Mouse (Mus musculus): ENCODE data around the gene Smg7. TPM values are rescaled to one million over a fixed set of nuclear protein-coding genes. Genes with fewer than 3 reads are reported as not detected.
A peak's percentile ranks its signal among the peaks of the same experiment; 100 is the strongest.

Gene Smg7
- polyA plus RNA-seq (2014; fragmentation: Nextera tagmentation; extraction: Ambion mirVana) = 28.5 and 29.5 TPM in 2 replicates

DNA sequence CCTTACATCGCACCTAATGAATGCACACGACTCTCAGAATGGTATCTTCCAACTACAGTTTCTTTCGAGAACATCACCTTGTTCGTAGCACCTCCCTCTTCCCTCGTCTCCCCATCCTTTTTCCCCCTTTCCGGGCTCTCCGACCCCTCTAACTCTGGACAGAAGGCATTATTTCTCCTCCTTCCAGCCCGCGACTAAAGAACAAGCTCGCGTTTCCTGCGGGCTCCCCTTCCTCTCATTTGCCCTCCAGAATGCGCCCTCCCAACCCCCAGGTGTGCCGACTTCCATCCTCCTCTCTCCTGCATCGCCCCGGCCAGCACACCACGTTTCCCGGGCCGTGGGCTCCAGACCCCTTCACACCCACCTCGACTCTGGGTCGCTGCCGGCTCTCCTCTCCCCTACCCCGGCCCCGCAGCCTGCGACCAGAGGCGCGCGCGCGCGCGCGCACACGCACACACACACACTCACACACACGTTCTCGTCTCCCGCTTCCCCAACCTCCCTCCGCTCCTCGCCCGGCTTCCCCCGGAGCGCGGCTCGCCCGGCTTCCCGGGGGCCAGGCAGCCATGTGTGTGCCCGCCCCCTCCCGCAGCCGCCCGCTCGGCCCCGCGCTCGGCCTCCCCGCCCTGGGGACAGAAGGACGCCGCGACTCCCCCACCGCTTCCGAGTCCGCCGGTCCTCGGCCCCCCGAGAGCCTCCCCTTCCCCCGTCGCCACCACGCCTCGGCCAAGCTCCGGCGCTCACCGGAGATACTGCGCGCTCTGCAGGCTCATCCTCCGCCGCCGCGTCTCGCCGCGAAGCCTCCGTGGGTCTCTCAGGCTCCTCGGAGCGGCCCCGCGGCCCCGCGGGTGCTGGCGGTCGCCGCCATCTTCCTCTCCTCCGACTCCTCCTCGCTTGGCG, at the start of gene Smg7:
Gene Smg7 (minus strand): TSS at position 882 of the 900 bp plus-strand sequence.
- peak; percentile 30 for ATAC-seq (replicated peaks; ENCODE audit: low FRiP score)

DNA sequence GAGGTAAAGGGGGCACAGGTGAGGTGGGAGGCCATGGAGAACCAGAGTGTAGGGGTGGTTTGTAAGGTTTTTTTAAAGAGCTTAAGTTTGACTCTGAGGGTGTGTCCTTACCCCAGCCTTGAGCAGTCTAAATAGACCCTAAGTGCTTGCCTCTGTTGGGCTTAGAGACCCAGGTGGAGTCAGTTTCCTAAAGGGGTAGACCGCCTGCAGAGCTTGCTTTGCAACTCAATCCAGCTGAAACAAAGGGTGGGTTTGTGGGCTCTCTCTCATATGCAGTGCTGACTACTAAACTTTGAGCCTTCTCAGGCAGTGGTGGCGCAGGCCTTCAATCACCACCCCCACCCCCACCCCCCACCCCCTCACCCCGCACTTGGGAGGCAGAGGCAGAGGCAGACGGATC, 40.5 kb upstream of the Smg7 start:
- Histone ChIP-seq H3K9ac (ENCODE audit: low read depth, low read length) (no peak overlapping the region), H3K4me1 (replicated peaks; ENCODE audit: control insufficient read depth, insufficient read depth, low read length) (no peaks in the 10 kb centered on the region), H3K36me3 (ENCODE audit: control insufficient read depth, insufficient read depth, low read length) (no peaks in the 10 kb centered on the region), H3K4me2 (no peak overlapping the region), H3K27me3 (replicated peaks; ENCODE audit: control insufficient read depth, insufficient read depth, low read length) (no peaks in the 10 kb centered on the region), H3K27ac (ENCODE audit: low read depth, low read length) (no peak overlapping the region), H3K4me3 (ENCODE audit: low read depth, low read length) (no peak overlapping the region), H3K9me3 (ENCODE audit: control insufficient read depth, low read length) (no peaks in the 10 kb centered on the region)
- ATAC-seq (replicated peaks; ENCODE audit: low FRiP score) = no peak
- no peak for DNase-seq (ENCODE audit: low spot score)
- 55% methylated on average over 4 of the region's 4 CpGs for WGBS

More for the DNA sequence above, at the start of gene Smg7:
- Histone ChIP-seq H3K9ac (ENCODE audit: low read depth, low read length) (peak within 1 kb of the TSS; percentile 96), H3K36me3 (ENCODE audit: control insufficient read depth, insufficient read depth, low read length) (peaks cover 5% of the 10 kb centered on the region; the same call in 1 of the 2 replicates), H3K9me3 (ENCODE audit: control insufficient read depth, low read length) (no peaks in the 10 kb centered on the region), H3K4me3 (ENCODE audit: low read depth, low read length) (peak within 1 kb of the TSS; percentile 96), H3K27me3 (replicated peaks; ENCODE audit: control insufficient read depth, insufficient read depth, low read length) (no peaks in the 10 kb centered on the region), H3K4me1 (replicated peaks; ENCODE audit: control insufficient read depth, insufficient read depth, low read length) (peaks cover 13% of the 10 kb centered on the region), H3K4me2 (peak within 1 kb of the TSS; percentile 99), H3K27ac (ENCODE audit: low read depth, low read length) (peak within 1 kb of the TSS; percentile 97)
- DNase-seq (ENCODE audit: low spot score) = peak; percentile 84
- under 1% methylated on average over 82 of the region's 93 CpGs for WGBS

DNA sequence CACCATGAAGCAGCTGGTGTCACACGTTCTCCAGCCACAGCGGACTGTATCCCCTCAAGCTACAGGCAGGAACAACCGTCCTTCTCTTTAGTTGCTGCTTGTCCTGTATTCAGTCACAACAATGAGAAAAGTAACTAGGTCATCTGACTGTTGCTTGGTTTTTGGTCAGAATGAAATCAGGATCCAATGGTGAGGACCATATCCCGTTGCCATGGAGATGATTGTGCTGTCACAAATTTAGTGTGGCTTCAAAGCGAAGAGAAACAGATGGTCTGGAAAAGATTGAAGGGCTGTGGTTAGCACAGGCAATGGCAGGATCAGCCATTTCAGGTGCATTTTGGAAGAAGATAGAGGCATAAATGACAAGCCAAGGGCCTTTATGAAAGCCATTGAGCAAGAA, 33.9 kb upstream of the Smg7 start:
- Histone ChIP-seq H3K9ac (ENCODE audit: low read depth, low read length) (no peak overlapping the region), H3K4me3 (ENCODE audit: low read depth, low read length) (no peak overlapping the region), H3K4me1 (replicated peaks; ENCODE audit: control insufficient read depth, insufficient read depth, low read length) (no peaks in the 10 kb centered on the region), H3K27me3 (replicated peaks; ENCODE audit: control insufficient read depth, insufficient read depth, low read length) (no peaks in the 10 kb centered on the region), H3K36me3 (ENCODE audit: control insufficient read depth, insufficient read depth, low read length) (no peaks in the 10 kb centered on the region), H3K4me2 (no peak overlapping the region), H3K27ac (ENCODE audit: low read depth, low read length) (no peak overlapping the region), H3K9me3 (ENCODE audit: control insufficient read depth, low read length) (no peaks in the 10 kb centered on the region)
- DNase-seq (ENCODE audit: low spot score) (no peak), ATAC-seq (replicated peaks; ENCODE audit: low FRiP score) (no peak)
- 77% methylated on average over 5 of the region's 5 CpGs for WGBS

DNA sequence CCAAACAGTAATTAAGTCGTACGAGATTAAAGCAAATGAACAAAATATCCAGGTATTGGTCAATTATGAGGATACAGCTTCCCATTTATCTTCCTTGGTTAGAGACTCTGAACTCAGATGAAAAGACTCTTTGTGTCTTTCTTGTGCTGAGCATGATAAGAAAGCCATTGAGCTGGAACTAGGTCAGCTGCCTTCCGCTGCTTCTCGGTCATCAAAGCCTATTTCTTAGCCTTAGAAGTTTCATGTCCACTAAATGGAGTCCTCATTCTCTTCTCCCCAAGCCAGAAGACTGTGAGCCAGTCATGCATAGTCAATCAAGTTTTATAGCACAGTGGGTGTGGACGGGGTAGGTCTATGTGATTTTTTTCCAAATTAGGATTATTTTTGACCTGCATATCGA, 33.0 kb upstream of the Smg7 start:
- no peak overlapping the region for H3K4me3 ChIP-seq (ENCODE audit: low read depth, low read length)
- no peak overlapping the region for H3K4me2 ChIP-seq
- H3K27me3 ChIP-seq (replicated peaks; ENCODE audit: control insufficient read depth, insufficient read depth, low read length) = no peaks in the 10 kb centered on the region
- no peaks in the 10 kb centered on the region for H3K4me1 ChIP-seq (replicated peaks; ENCODE audit: control insufficient read depth, insufficient read depth, low read length)
- no peak for ATAC-seq (replicated peaks; ENCODE audit: low FRiP score)
- no peak overlapping the region for H3K9ac ChIP-seq (ENCODE audit: low read depth, low read length)
- H3K36me3 ChIP-seq (ENCODE audit: control insufficient read depth, insufficient read depth, low read length) = no peaks in the 10 kb centered on the region
- no peaks in the 10 kb centered on the region for H3K9me3 ChIP-seq (ENCODE audit: control insufficient read depth, low read length)
- 82% methylated on average over 6 of the region's 6 CpGs for WGBS
- DNase-seq (ENCODE audit: low spot score) = no peak
- no peak overlapping the region for H3K27ac ChIP-seq (ENCODE audit: low read depth, low read length)

DNA sequence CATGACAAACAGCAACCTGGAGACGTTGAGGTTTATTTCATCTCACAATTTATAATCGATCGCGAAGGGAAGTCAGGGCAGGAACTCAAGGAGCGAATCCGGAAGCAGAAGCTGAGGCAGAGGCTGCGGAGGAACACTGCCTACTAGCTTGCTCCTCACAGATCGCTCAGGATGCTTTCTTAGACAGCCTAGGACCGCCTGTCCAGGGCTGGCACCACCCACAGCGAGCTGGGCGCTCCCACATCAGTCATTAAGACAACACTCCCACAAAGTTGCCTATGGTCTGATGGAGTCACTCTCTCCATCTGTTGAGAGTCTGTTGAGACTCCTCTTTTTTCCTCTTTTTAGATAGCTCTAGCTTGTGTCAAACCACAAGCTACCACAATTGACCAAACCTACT, 31.5 kb upstream of the Smg7 start:
- no peaks in the 10 kb centered on the region for H3K27me3 ChIP-seq (replicated peaks; ENCODE audit: control insufficient read depth, insufficient read depth, low read length)
- 49% methylated on average over 11 of the region's 11 CpGs for WGBS
- no peaks in the 10 kb centered on the region for H3K4me1 ChIP-seq (replicated peaks; ENCODE audit: control insufficient read depth, insufficient read depth, low read length)
- no peak overlapping the region for H3K4me3 ChIP-seq (ENCODE audit: low read depth, low read length)
- H3K27ac ChIP-seq (ENCODE audit: low read depth, low read length) = no peak overlapping the region
- H3K36me3 ChIP-seq (ENCODE audit: control insufficient read depth, insufficient read depth, low read length) = no peaks in the 10 kb centered on the region
- peak overlapping the region; percentile 16 for H3K4me2 ChIP-seq
- DNase-seq (ENCODE audit: low spot score) (no peak), ATAC-seq (replicated peaks; ENCODE audit: low FRiP score) (no peak)
- no peak overlapping the region for H3K9ac ChIP-seq (ENCODE audit: low read depth, low read length)
- no peaks in the 10 kb centered on the region for H3K9me3 ChIP-seq (ENCODE audit: control insufficient read depth, low read length)

DNA sequence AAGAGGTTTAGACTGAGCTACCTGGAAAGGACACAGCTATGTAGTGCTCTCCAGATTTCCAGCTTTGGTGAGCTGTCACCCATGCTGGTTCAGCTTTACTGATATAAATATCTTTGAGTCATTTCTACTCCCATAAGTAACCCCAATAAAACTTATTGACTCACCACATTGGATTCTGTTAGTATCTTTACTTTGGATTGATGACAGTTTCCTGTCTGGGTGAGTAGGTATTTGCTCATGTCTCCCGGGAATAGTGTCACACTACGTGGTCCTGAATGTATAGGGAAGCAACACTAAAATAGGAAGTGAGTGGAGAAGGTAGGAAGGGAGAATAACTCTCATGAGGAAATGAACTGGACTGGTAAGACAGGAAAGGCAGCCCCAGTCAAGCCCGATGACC, 19.3 kb upstream of the Smg7 start:
- 75% methylated on average over 3 of the region's 3 CpGs for WGBS
- Histone ChIP-seq H3K27me3 (replicated peaks; ENCODE audit: control insufficient read depth, insufficient read depth, low read length) (no peaks in the 10 kb centered on the region), H3K9ac (ENCODE audit: low read depth, low read length) (no peak overlapping the region), H3K4me3 (ENCODE audit: low read depth, low read length) (no peak overlapping the region), H3K4me2 (no peak overlapping the region), H3K27ac (ENCODE audit: low read depth, low read length) (no peak overlapping the region), H3K9me3 (ENCODE audit: control insufficient read depth, low read length) (no peaks in the 10 kb centered on the region), H3K4me1 (replicated peaks; ENCODE audit: control insufficient read depth, insufficient read depth, low read length) (no peaks in the 10 kb centered on the region), H3K36me3 (ENCODE audit: control insufficient read depth, insufficient read depth, low read length) (no peaks in the 10 kb centered on the region)
- ATAC-seq (replicated peaks; ENCODE audit: low FRiP score) (no peak), DNase-seq (ENCODE audit: low spot score) (no peak)

DNA sequence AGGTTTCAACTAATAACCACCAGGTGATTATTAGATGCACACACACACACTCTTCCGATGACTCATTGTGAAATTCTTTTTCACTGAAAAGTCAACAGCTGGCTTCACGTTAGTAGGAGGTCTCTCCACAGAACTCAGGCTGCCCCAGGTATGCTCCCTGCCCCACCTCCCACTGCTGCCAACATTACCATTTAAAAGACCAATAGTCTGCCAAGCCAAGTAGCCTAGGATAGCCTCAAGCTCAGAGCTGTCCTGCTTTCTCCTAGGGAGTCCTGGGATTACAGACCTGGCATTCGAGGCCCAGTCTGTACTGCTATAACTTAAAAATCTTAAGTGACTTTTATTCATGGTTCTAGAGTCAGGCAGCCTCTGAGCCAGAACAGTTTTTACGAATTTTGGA, 15.2 kb upstream of the Smg7 start:
- H3K4me1 ChIP-seq (replicated peaks; ENCODE audit: control insufficient read depth, insufficient read depth, low read length) = no peaks in the 10 kb centered on the region
- no peak overlapping the region for H3K4me3 ChIP-seq (ENCODE audit: low read depth, low read length)
- no peaks in the 10 kb centered on the region for H3K36me3 ChIP-seq (ENCODE audit: control insufficient read depth, insufficient read depth, low read length)
- no peaks in the 10 kb centered on the region for H3K27me3 ChIP-seq (replicated peaks; ENCODE audit: control insufficient read depth, insufficient read depth, low read length)
- ATAC-seq (replicated peaks; ENCODE audit: low FRiP score) (no peak), DNase-seq (ENCODE audit: low spot score) (no peak)
- H3K9ac ChIP-seq (ENCODE audit: low read depth, low read length) = no peak overlapping the region
- WGBS = 74% methylated on average over 4 of the region's 4 CpGs
- no peak overlapping the region for H3K4me2 ChIP-seq
- no peak overlapping the region for H3K27ac ChIP-seq (ENCODE audit: low read depth, low read length)
- no peaks in the 10 kb centered on the region for H3K9me3 ChIP-seq (ENCODE audit: control insufficient read depth, low read length)

DNA sequence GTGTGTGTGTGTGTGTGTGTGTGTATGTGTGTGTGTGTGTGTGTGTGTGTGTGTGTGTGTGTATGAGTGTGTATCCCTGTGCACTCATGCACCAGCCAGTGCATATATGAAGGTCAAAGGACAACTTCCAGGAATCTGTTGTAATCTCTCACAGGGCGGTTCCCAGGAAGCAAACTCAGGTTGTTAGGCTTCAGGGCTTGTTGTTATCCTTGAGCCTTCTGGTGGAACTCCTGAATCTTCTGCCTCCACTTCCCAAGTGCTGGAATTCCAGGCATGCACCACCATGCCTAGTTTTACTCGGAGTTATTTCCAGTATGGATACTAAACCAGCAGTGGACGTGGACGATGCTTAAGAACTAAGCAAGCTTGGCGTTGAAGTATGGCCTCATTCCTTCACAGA, 14.5 kb upstream of the Smg7 start:
- Histone ChIP-seq H3K9ac (ENCODE audit: low read depth, low read length) (no peak overlapping the region), H3K4me3 (ENCODE audit: low read depth, low read length) (no peak overlapping the region), H3K4me2 (no peak overlapping the region), H3K4me1 (replicated peaks; ENCODE audit: control insufficient read depth, insufficient read depth, low read length) (no peaks in the 10 kb centered on the region), H3K9me3 (ENCODE audit: control insufficient read depth, low read length) (no peaks in the 10 kb centered on the region), H3K36me3 (ENCODE audit: control insufficient read depth, insufficient read depth, low read length) (no peaks in the 10 kb centered on the region), H3K27me3 (replicated peaks; ENCODE audit: control insufficient read depth, insufficient read depth, low read length) (no peaks in the 10 kb centered on the region), H3K27ac (ENCODE audit: low read depth, low read length) (no peak overlapping the region)
- DNase-seq (ENCODE audit: low spot score) (no peak), ATAC-seq (replicated peaks; ENCODE audit: low FRiP score) (no peak)
- 74% methylated on average over 5 of the region's 5 CpGs for WGBS

DNA sequence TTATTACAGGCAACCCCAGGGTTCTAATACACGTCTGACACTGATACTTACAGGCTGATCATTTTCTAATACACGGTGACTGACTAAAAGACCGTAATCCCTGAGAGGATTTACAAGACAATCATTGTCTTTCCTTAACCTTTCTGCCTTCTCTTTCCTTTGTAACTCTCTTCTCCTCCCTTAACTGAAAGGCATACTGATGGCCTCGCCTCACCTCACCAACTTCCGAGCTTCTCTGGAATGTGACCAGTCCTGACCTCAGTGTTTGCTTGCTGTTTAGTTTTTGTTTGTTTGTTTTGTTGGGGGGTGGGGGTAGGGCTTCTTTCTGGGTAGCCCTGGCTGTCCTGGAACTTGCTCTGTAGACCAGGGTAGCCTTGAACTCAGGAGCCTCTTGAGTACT, 13.3 kb upstream of the Smg7 start:
- H3K27ac ChIP-seq (ENCODE audit: low read depth, low read length) = no peak overlapping the region
- ATAC-seq (replicated peaks; ENCODE audit: low FRiP score) = no peak
- no peaks in the 10 kb centered on the region for H3K9me3 ChIP-seq (ENCODE audit: control insufficient read depth, low read length)
- DNase-seq (ENCODE audit: low spot score) = no peak
- H3K27me3 ChIP-seq (replicated peaks; ENCODE audit: control insufficient read depth, insufficient read depth, low read length) = no peaks in the 10 kb centered on the region
- no peaks in the 10 kb centered on the region for H3K36me3 ChIP-seq (ENCODE audit: control insufficient read depth, insufficient read depth, low read length)
- H3K4me3 ChIP-seq (ENCODE audit: low read depth, low read length) = no peak overlapping the region
- no peak overlapping the region for H3K4me2 ChIP-seq
- 55% methylated on average over 5 of the region's 5 CpGs for WGBS
- H3K9ac ChIP-seq (ENCODE audit: low read depth, low read length) = no peak overlapping the region
- no peaks in the 10 kb centered on the region for H3K4me1 ChIP-seq (replicated peaks; ENCODE audit: control insufficient read depth, insufficient read depth, low read length)

All from liver, embryonic 11.5 days (tissue).